Mouse (Mus musculus): ENCODE results near the gene Nle1. TPM values are rescaled to one million over a fixed set of nuclear protein-coding genes. Genes with fewer than 3 reads are reported as not detected.

The Nle1 gene
- polyA plus RNA-seq (2015; fragmentation: Nextera tagmentation; extraction: Ambion mirVana), result 12.4 and 13.6 TPM in 2 replicates

GRCm38 (mm10) chr11:82907651-82908607 is at the start of gene Nle1:
Gene Nle1 (minus strand): TSS chr11:82908411.
- peak within 1 kb of the TSS; percentile 91 for H3K4me2 ChIP-seq
- peak; percentile 72 for ATAC-seq (ENCODE audit: insufficient read depth)
- peak within 1 kb of the TSS; percentile 60 for H3K9ac ChIP-seq
- H3K27me3 ChIP-seq, result peaks cover 26% of the 10 kb centered on the region
- peak within 1 kb of the TSS; percentile 68 for H3K4me3 ChIP-seq (replicated peaks)
- WGBS (ENCODE audit: insufficient replicate concordance), result under 1% methylated on average over 73 of the region's 73 CpGs
- no peaks in the 10 kb centered on the region for H3K9me3 ChIP-seq (replicated peaks)
- H3K36me3 ChIP-seq (replicated peaks), result peaks cover 34% of the 10 kb centered on the region
- H3K27ac ChIP-seq (replicated peaks), result no peak within 1 kb of the TSS
- peaks cover 32% of the 10 kb centered on the region for H3K4me1 ChIP-seq (replicated peaks)

- Histone ChIP-seq H3K9me3 (replicated peaks) (no peaks in the 10 kb centered on the region), H3K27me3 (peaks cover 42% of the 10 kb centered on the region), H3K4me2 (no peak overlapping the region), H3K9ac (no peak overlapping the region), H3K36me3 (replicated peaks) (no peaks in the 10 kb centered on the region), H3K4me1 (replicated peaks) (0 out of 2 replicates have a peak, but pooled peaks cover 4% of the 10 kb centered on the region), H3K27ac (replicated peaks) (no peak overlapping the region), H3K4me3 (replicated peaks) (no peak overlapping the region)
- no peak for ATAC-seq (ENCODE audit: insufficient read depth)
- 30% methylated on average over 10 of the region's 10 CpGs for WGBS (ENCODE audit: insufficient replicate concordance)
Observed at GRCm38 (mm10) chr11:82956925-82957324, 48.7 kb upstream of the Nle1 start.

- no peak overlapping the region for H3K9ac ChIP-seq
- no peak overlapping the region for H3K4me3 ChIP-seq (replicated peaks)
- H3K27ac ChIP-seq (replicated peaks), result no peak overlapping the region
- no peaks in the 10 kb centered on the region for H3K9me3 ChIP-seq (replicated peaks)
- ATAC-seq (ENCODE audit: insufficient read depth), result no peak
- WGBS (ENCODE audit: insufficient replicate concordance), result 60% methylated on average over 6 of the region's 6 CpGs
- peaks cover 60% of the 10 kb centered on the region for H3K27me3 ChIP-seq
- peaks cover 9% of the 10 kb centered on the region; the same call in 1 of the 2 replicates for H3K4me1 ChIP-seq (replicated peaks)
- no peak overlapping the region for H3K4me2 ChIP-seq
- no peaks in the 10 kb centered on the region for H3K36me3 ChIP-seq (replicated peaks)
Observed at GRCm38 (mm10) chr11:82954631-82955030, 46.4 kb upstream of the Nle1 start.

GRCm38 (mm10) chr11:82952612-82953542 is 44.7 kb upstream of the Nle1 start:
- 0 out of 2 replicates have a peak, but pooled peaks have one; percentile 31 for ATAC-seq (ENCODE audit: insufficient read depth)
- no peaks in the 10 kb centered on the region for H3K36me3 ChIP-seq (replicated peaks)
- peak overlapping the region; percentile 48 for H3K4me2 ChIP-seq
- H3K27me3 ChIP-seq, result peaks cover 71% of the 10 kb centered on the region
- H3K9me3 ChIP-seq (replicated peaks), result no peaks in the 10 kb centered on the region
- H3K9ac ChIP-seq, result no peak overlapping the region
- H3K27ac ChIP-seq (replicated peaks), result no peak overlapping the region
- peak overlapping the region; percentile 30 for H3K4me3 ChIP-seq (replicated peaks)
- WGBS (ENCODE audit: insufficient replicate concordance), result 28% methylated on average over 9 of the region's 9 CpGs
- H3K4me1 ChIP-seq (replicated peaks), result peaks cover 9% of the 10 kb centered on the region; the same call in 1 of the 2 replicates

- ATAC-seq (ENCODE audit: insufficient read depth), result 0 out of 2 replicates have a peak, but pooled peaks have one; percentile 7
Observed at GRCm38 (mm10) chr11:82951865-82952611, 43.8 kb upstream of the Nle1 start.

GRCm38 (mm10) chr11:82950736-82951481 is 42.7 kb upstream of the Nle1 start, which contains the start of gene Slfn5:
Gene Slfn5 (plus strand): TSS chr11:82951349.
- Histone ChIP-seq H3K4me1 (replicated peaks) (peaks cover 9% of the 10 kb centered on the region; the same call in 1 of the 2 replicates), H3K4me3 (replicated peaks) (peak within 1 kb of the TSS; percentile 30), H3K27me3 (peaks cover 69% of the 10 kb centered on the region), H3K9me3 (replicated peaks) (no peaks in the 10 kb centered on the region), H3K27ac (replicated peaks) (no peak within 1 kb of the TSS), H3K9ac (no peak within 1 kb of the TSS), H3K4me2 (peak within 1 kb of the TSS; percentile 48), H3K36me3 (replicated peaks) (no peaks in the 10 kb centered on the region)
- 11% methylated on average over 10 of the region's 10 CpGs for WGBS (ENCODE audit: insufficient replicate concordance)
- ATAC-seq (ENCODE audit: insufficient read depth), result no peak

More at GRCm38 (mm10) chr11:82951865-82952611, 43.8 kb upstream of the Nle1 start:
- no peaks in the 10 kb centered on the region for H3K36me3 ChIP-seq (replicated peaks)
- peaks cover 9% of the 10 kb centered on the region; the same call in 1 of the 2 replicates for H3K4me1 ChIP-seq (replicated peaks)
- H3K27me3 ChIP-seq, result peaks cover 74% of the 10 kb centered on the region
- 2% methylated on average over 28 of the region's 28 CpGs for WGBS (ENCODE audit: insufficient replicate concordance)
- H3K9ac ChIP-seq, result no peak overlapping the region
- peak overlapping the region; percentile 30 for H3K4me3 ChIP-seq (replicated peaks)
- peak overlapping the region; percentile 48 for H3K4me2 ChIP-seq
- no peak overlapping the region for H3K27ac ChIP-seq (replicated peaks)
- no peaks in the 10 kb centered on the region for H3K9me3 ChIP-seq (replicated peaks)

- 50% methylated on average over 9 of the region's 9 CpGs for WGBS (ENCODE audit: insufficient replicate concordance)
- peaks cover 9% of the 10 kb centered on the region; the same call in 1 of the 2 replicates for H3K4me1 ChIP-seq (replicated peaks)
- H3K27me3 ChIP-seq, result peaks cover 61% of the 10 kb centered on the region
Observed at GRCm38 (mm10) chr11:82949036-82949435, 40.8 kb upstream of the Nle1 start.

GRCm38 (mm10) chr11:82947457-82947856 is 39.2 kb upstream of the Nle1 start:
- peaks cover 53% of the 10 kb centered on the region for H3K27me3 ChIP-seq
- WGBS (ENCODE audit: insufficient replicate concordance), result 48% methylated on average over 4 of the region's 4 CpGs
- no peak for ATAC-seq (ENCODE audit: insufficient read depth)
- no peaks in the 10 kb centered on the region for H3K9me3 ChIP-seq (replicated peaks)
- H3K9ac ChIP-seq, result no peak overlapping the region
- no peak overlapping the region for H3K4me3 ChIP-seq (replicated peaks)
- H3K36me3 ChIP-seq (replicated peaks), result no peaks in the 10 kb centered on the region
- H3K27ac ChIP-seq (replicated peaks), result no peak overlapping the region
- H3K4me1 ChIP-seq (replicated peaks), result peaks cover 9% of the 10 kb centered on the region; the same call in 1 of the 2 replicates
- no peak overlapping the region for H3K4me2 ChIP-seq

More at GRCm38 (mm10) chr11:82949036-82949435, 40.8 kb upstream of the Nle1 start:
- no peak overlapping the region for H3K27ac ChIP-seq (replicated peaks)
- ATAC-seq (ENCODE audit: insufficient read depth), result no peak
- no peak overlapping the region for H3K4me2 ChIP-seq
- H3K4me3 ChIP-seq (replicated peaks), result no peak overlapping the region
- H3K9me3 ChIP-seq (replicated peaks), result no peaks in the 10 kb centered on the region
- no peaks in the 10 kb centered on the region for H3K36me3 ChIP-seq (replicated peaks)
- H3K9ac ChIP-seq, result no peak overlapping the region

- no peak overlapping the region for H3K9ac ChIP-seq
- H3K4me1 ChIP-seq (replicated peaks), result no peaks in the 10 kb centered on the region
- no peak overlapping the region for H3K27ac ChIP-seq (replicated peaks)
- no peaks in the 10 kb centered on the region for H3K9me3 ChIP-seq (replicated peaks)
- no peak overlapping the region for H3K4me2 ChIP-seq
- no peak for ATAC-seq (ENCODE audit: insufficient read depth)
- H3K36me3 ChIP-seq (replicated peaks), result no peaks in the 10 kb centered on the region
- no peak overlapping the region for H3K4me3 ChIP-seq (replicated peaks)
- peaks cover 46% of the 10 kb centered on the region for H3K27me3 ChIP-seq
- 49% methylated on average over 2 of the region's 2 CpGs for WGBS (ENCODE audit: insufficient replicate concordance)
Observed at GRCm38 (mm10) chr11:82945636-82946035, 37.4 kb upstream of the Nle1 start.
